Mouse (Mus musculus): Measurements from ENCODE around the gene Tjp1. TPM values are rescaled to one million over a fixed set of nuclear protein-coding genes. Genes with fewer than 3 reads are reported as not detected.

Tjp1 gene
- polyA plus RNA-seq, 1 experiment from 2014 or later: 29.7 TPM

DNA sequence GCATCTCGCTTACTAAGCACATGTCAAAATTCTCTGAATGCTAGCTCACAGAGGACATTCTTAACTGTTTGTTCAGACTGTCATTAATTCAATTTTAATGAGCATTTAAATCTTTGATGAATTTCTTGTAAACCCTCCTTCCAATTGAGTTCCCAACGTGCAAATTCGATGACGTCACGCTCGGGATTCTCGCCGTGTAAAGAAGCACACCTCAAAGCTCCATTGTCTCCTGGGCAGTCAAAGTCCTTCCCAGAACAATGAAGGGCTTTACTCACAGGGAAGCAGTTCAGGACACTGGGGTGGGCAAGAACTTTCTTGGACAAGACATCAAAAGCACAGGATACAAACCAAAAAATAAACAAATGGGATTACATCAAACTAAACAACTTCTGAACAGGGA is 10.7 kb downstream of the Tjp1 start:
- Histone ChIP-seq H3K9ac (replicated peaks) (no peak overlapping the region), H3K4me1 (peaks cover 26% of the 10 kb centered on the region), H3K4me3 (replicated peaks) (no peak overlapping the region), H3K4me2 (no peak overlapping the region), H3K27ac (replicated peaks) (no peak overlapping the region), H3K9me3 (replicated peaks) (no peaks in the 10 kb centered on the region), H3K36me3 (0 out of 2 replicates have a peak, but pooled peaks cover 3% of the 10 kb centered on the region), H3K27me3 (replicated peaks) (no peaks in the 10 kb centered on the region)
- no peak for ATAC-seq (ENCODE audit: low FRiP score)
- WGBS: 41% methylated on average over 8 of the region's 8 CpGs

DNA sequence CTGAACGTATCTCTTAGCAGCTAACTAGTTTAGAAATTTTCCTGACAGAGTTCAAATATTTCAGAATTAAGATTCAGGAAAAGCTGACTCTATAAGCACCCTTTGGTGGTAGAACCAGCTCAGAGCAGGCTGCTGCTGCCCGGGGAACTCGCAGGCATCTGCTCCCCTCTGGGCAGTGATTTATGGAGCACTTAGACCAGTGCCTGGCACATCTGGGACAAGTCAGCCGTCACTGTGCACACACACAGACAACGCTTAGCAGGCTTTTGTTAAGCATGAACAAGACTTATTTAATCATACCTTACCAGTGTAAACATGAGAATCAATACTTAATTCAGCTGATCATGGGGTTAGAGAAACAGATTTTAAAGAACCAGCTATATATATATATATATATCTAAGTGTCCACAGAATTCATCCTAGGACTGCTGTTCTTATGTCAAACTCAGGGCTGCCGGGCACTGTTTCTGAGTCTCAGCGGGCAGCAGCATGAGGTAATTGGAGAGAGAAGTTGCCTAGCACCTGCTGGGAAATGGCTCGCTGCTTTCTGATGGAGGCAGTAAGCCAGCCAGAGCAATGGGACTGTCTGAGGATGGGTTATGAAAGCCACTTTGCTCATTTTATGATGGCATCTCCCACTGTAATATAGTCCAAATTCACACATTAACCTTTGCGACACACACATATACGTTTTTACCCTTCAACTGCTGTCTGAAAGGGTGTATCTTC is 14.0 kb downstream of the Tjp1 start:
- H3K4me1 ChIP-seq: peaks cover 26% of the 10 kb centered on the region
- H3K27ac ChIP-seq (replicated peaks): 0 out of 2 replicates have a peak overlapping the region, but pooled peaks have one; percentile 1
- no peak overlapping the region for H3K9ac ChIP-seq (replicated peaks)
- whole genome bisulfite sequencing: 15% methylated on average over 10 of the region's 10 CpGs
- 0 out of 2 replicates have a peak overlapping the region, but pooled peaks have one; percentile 1 for H3K4me2 ChIP-seq
- H3K27me3 ChIP-seq (replicated peaks): no peaks in the 10 kb centered on the region
- no peak overlapping the region for H3K4me3 ChIP-seq (replicated peaks)
- H3K36me3 ChIP-seq: 0 out of 2 replicates have a peak, but pooled peaks cover 3% of the 10 kb centered on the region
- no peaks in the 10 kb centered on the region for H3K9me3 ChIP-seq (replicated peaks)
- peak; percentile 59; the same call in 1 of the 2 replicates for ATAC-seq (ENCODE audit: low FRiP score)

DNA sequence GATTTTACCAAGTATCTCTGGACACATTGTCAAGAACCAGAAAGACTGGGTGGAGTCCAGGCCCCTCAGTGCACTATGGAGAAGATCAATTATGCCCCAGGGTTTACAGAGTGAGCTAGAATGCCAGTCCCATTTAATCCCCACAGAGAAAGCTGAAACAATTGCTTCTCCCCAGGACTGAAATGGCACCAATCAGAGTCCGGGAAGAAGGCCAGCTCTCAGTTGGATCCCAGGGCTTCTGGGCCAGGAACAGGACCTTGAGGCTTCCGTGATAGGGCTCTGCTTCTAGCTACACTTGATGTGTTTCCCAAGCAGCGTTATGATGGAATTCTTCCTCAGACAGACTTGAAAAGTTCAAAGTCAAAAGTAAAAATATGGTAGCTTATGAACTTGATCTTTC is 18.2 kb downstream of the Tjp1 start:
- H3K4me3 ChIP-seq (replicated peaks): no peak overlapping the region
- 0 out of 2 replicates have a peak, but pooled peaks cover 3% of the 10 kb centered on the region for H3K36me3 ChIP-seq
- H3K9me3 ChIP-seq (replicated peaks): no peaks in the 10 kb centered on the region
- no peak overlapping the region for H3K4me2 ChIP-seq
- H3K27ac ChIP-seq (replicated peaks): no peak overlapping the region
- ATAC-seq (ENCODE audit: low FRiP score): no peak
- WGBS: 37% methylated on average over 3 of the region's 3 CpGs
- H3K9ac ChIP-seq (replicated peaks): no peak overlapping the region
- peaks cover 22% of the 10 kb centered on the region for H3K4me1 ChIP-seq
- H3K27me3 ChIP-seq (replicated peaks): no peaks in the 10 kb centered on the region

DNA sequence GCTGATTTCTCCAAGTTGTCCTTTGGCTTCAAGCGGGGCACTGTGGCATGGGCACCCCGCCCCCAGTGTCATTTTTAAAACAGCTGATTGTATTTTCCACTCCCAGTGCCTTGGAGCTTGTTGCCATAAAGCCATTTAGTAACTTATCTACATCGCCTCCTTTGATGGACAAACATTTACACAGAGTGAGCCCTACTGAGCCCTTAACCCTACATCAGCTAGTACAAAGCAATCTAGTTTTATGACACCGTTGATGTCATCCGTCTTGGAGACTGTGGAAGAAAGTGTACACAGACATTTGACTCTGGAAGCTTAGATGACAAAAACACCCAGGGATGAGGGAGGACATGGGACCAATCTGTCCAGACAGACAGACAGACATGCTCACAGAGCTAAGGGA is 20.2 kb downstream of the Tjp1 start:
- Histone ChIP-seq H3K36me3 (no peaks in the 10 kb centered on the region), H3K27ac (replicated peaks) (no peak overlapping the region), H3K9me3 (replicated peaks) (no peaks in the 10 kb centered on the region), H3K4me1 (peaks cover 4% of the 10 kb centered on the region; the same call in 1 of the 2 replicates), H3K9ac (replicated peaks) (no peak overlapping the region), H3K4me2 (no peak overlapping the region), H3K27me3 (replicated peaks) (no peaks in the 10 kb centered on the region), H3K4me3 (replicated peaks) (no peak overlapping the region)
- WGBS: 71% methylated on average over 5 of the region's 5 CpGs
- no peak for ATAC-seq (ENCODE audit: low FRiP score)

DNA sequence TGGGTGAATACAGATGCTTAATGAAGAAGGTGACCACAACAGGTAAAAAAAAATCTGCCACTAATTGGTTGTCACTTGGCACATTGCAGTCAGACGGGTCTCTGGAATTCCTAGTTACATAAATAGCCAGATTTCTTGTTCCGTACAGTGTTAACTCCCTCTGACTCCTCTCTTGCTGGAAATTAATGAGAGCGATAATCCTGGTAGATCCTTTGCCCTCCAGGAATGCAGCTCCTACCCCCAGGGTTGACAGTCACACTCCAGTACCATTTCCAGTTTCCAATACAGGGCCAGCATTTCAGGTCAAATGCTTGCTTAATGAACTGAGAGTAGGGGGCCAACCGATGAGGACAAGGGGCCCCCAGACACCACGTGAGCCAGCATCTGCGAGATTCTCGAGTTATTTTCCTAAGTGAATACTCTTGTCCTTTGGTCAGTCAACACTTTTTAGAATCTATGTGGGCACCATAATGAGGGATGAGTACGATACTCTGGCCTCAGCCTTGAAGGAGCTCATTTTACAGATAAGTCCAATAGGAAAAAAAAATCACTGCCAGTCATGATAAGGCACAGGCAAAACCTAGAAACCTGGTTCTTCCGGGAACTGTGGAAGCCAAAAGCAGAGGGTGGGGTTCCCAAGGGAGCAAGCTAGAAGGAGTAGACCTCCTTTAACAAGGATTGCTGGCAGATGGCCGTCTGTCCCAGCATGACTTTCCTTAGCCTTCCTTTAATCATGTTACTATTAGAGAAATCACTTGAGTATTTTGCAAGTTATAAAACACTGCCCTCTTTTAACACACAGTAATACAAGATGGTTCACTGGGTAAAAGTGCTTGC is 24.9 kb downstream of the Tjp1 start:
- H3K27me3 ChIP-seq (replicated peaks): no peaks in the 10 kb centered on the region
- no peak overlapping the region for H3K4me3 ChIP-seq (replicated peaks)
- H3K36me3 ChIP-seq: no peaks in the 10 kb centered on the region
- no peak overlapping the region for H3K9ac ChIP-seq (replicated peaks)
- 73% methylated on average over 10 of the region's 10 CpGs for WGBS
- no peak overlapping the region for H3K27ac ChIP-seq (replicated peaks)
- no peak overlapping the region for H3K4me2 ChIP-seq
- H3K9me3 ChIP-seq (replicated peaks): no peaks in the 10 kb centered on the region
- no peak for ATAC-seq (ENCODE audit: low FRiP score)
- H3K4me1 ChIP-seq: no peaks in the 10 kb centered on the region; the same call in 1 of the 2 replicates

DNA sequence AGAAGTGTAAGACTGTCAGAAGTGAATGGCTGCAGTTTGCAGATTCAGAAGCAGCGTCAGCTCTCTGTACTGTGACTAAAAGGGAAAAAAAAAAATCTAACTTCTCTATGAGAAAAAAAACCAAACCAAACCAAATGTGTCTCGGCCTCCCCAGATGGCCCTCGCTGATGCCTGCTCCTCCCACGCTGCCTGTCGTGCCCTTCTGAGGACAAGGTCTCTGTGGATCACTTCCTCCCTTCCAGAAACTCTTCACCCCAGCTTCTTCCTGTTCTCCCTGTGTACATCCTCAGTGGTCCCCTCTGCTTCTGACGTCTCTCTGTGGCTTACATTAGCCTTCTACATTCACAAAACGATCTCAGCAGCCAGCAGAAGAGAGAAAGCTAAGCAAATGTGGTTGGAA is 26.8 kb downstream of the Tjp1 start:
- H3K27me3 ChIP-seq (replicated peaks): no peaks in the 10 kb centered on the region
- H3K4me1 ChIP-seq: no peaks in the 10 kb centered on the region; the same call in 1 of the 2 replicates
- no peak for ATAC-seq (ENCODE audit: low FRiP score)
- H3K36me3 ChIP-seq: no peaks in the 10 kb centered on the region
- no peak overlapping the region for H3K4me3 ChIP-seq (replicated peaks)
- no peak overlapping the region for H3K9ac ChIP-seq (replicated peaks)
- 65% methylated on average over 7 of the region's 7 CpGs for WGBS
- H3K27ac ChIP-seq (replicated peaks): no peak overlapping the region
- no peaks in the 10 kb centered on the region for H3K9me3 ChIP-seq (replicated peaks)
- no peak overlapping the region for H3K4me2 ChIP-seq

DNA sequence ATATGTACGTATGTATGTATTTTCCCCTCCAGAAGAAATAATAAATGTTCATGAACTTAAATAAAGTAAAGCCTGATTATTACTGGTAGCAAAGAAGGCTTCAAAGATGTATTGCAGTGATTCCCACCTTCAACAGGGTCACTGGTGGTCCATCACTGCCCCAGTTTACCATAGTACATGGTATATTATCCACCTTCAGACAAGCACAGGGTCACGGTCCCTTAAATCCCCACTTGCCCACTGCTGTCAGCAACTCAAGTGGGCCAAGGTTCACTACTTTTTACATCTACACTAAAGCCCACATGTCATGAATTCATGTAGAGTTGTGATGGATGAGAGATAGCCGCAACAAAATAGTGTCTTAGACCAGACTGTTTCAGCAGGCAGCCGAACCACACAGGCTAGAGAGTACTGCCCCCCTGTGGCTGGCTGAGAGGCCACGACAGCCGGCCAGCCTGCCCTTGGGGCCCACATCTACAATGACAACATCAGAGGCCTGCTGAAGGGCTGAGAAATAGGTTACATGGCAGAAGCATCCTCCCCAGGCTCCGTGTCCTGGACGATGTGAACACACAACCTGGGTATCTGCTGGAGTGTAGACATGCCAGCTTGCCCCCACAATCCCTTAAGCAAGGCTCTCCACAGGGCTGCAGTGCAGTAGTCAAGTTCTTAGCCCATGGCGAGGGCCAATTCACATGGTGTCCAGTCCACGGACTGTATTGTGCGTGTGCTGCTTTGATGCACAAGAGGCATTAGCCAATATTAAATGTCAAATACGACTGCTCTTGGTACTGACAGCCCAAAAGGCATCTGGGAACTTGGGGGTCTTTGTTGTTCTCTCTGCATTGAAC is 29.6 kb downstream of the Tjp1 start:
- no peak overlapping the region for H3K4me2 ChIP-seq
- no peaks in the 10 kb centered on the region for H3K27me3 ChIP-seq (replicated peaks)
- no peak overlapping the region for H3K4me3 ChIP-seq (replicated peaks)
- H3K27ac ChIP-seq (replicated peaks): no peak overlapping the region
- no peaks in the 10 kb centered on the region for H3K9me3 ChIP-seq (replicated peaks)
- H3K36me3 ChIP-seq: no peaks in the 10 kb centered on the region
- no peaks in the 10 kb centered on the region; the same call in 1 of the 2 replicates for H3K4me1 ChIP-seq
- WGBS: 53% methylated on average over 12 of the region's 12 CpGs
- peak; percentile 41; the same call in 1 of the 2 replicates for ATAC-seq (ENCODE audit: low FRiP score)
- no peak overlapping the region for H3K9ac ChIP-seq (replicated peaks)

DNA sequence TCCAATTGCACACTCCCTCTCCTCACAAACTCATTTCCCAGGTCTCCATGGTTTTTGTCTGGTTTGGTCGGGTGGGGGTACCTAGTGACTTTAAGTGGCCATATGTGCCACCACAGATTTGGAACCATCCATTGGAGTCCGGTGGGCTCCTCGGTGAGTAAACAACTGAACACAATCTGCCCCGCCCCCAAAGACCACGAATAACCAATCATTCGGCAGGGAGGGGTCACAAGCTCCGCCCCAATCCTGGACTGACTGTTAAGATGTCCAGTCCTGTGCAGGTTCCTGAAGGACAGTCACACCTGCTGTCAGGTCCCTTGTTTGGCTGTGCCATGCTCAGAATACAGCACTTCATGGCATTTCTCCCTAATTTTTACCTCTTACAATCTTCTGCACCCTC is 37.1 kb downstream of the Tjp1 start:
- Histone ChIP-seq H3K27ac (replicated peaks) (no peak overlapping the region), H3K27me3 (replicated peaks) (no peaks in the 10 kb centered on the region), H3K9ac (replicated peaks) (no peak overlapping the region), H3K4me2 (no peak overlapping the region), H3K9me3 (replicated peaks) (no peaks in the 10 kb centered on the region), H3K36me3 (no peaks in the 10 kb centered on the region), H3K4me1 (0 out of 2 replicates have a peak, but pooled peaks cover 5% of the 10 kb centered on the region), H3K4me3 (replicated peaks) (no peak overlapping the region)
- 79% methylated on average over 7 of the region's 7 CpGs for WGBS
- no peak for ATAC-seq (ENCODE audit: low FRiP score)

DNA sequence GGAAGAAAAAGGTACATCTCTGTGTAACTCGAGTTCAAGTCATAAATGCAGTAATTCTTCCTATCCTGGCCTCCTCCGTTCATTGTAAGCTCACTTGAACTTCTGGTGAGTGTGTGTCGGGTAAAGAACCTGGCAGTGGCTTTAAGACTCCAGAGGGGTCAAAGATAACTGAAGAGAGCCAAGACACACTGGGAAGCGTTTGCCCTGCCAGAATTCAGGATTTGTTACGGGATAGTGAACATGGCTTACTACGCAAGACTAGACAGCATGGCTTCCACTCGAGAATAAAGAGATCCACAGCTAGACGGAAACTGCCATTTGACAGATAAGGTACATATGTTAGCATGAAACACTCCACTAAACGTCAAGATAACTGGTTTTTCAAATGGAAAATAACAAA is 37.8 kb downstream of the Tjp1 start:
- H3K9me3 ChIP-seq (replicated peaks): no peaks in the 10 kb centered on the region
- no peak overlapping the region for H3K4me2 ChIP-seq
- H3K4me3 ChIP-seq (replicated peaks): no peak overlapping the region
- H3K36me3 ChIP-seq: no peaks in the 10 kb centered on the region
- 74% methylated on average over 9 of the region's 9 CpGs for WGBS
- H3K9ac ChIP-seq (replicated peaks): no peak overlapping the region
- no peaks in the 10 kb centered on the region for H3K27me3 ChIP-seq (replicated peaks)
- no peak overlapping the region for H3K27ac ChIP-seq (replicated peaks)
- H3K4me1 ChIP-seq: 0 out of 2 replicates have a peak, but pooled peaks cover 5% of the 10 kb centered on the region
- ATAC-seq (ENCODE audit: low FRiP score): no peak

DNA sequence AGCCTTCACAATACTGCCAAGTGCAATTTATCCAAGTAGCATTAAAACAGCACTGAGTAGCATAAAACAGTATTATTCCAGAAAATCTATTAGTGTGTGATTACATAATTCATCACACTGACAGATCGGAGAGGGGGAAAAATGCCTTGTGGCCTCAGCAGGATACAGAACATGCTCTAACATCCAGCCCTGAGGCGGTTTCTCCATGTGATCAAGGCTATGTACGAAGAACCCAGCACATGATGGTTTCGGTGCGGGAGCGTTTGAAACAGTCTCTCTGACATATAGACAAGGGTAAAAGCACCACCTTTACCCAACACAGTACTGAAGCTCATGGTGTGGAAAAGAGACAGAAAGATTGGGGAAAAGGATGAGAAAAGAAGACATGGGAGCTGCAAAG is 38.4 kb downstream of the Tjp1 start:
- 78% methylated on average over 6 of the region's 6 CpGs for WGBS
- no peak for ATAC-seq (ENCODE audit: low FRiP score)

DNA sequence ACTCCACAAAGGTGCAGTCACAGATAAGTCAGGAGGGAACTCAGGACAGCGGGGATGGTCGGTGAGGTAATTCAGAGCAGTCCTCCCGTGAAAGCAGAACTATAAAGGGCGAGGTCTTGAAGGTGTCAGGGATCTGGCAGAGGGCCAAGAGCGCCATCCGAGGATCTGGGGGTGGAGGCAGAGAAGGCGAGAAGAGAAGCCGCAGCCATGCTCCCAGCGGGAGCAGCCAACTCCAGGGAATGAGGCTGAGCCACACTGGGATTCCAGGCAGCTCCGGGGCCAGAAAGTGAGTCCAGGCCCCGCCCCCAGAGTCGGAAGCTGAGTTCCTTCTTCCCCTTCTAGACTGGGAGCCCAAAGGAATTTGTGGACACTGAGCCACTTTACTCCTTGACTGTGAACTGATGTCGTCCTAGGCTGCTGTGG is 41.3 kb downstream of the Tjp1 start:
- Histone ChIP-seq H3K27me3 (replicated peaks) (no peaks in the 10 kb centered on the region), H3K27ac (replicated peaks) (no peak overlapping the region), H3K4me1 (0 out of 2 replicates have a peak, but pooled peaks cover 5% of the 10 kb centered on the region), H3K9me3 (replicated peaks) (no peaks in the 10 kb centered on the region), H3K9ac (replicated peaks) (no peak overlapping the region), H3K36me3 (no peaks in the 10 kb centered on the region), H3K4me3 (replicated peaks) (no peak overlapping the region), H3K4me2 (peak overlapping the region; percentile 33)
- no peak for ATAC-seq (ENCODE audit: low FRiP score)
- WGBS: 8% methylated on average over 13 of the region's 13 CpGs

More for the DNA sequence above, 38.4 kb downstream of the Tjp1 start:
- H3K27me3 ChIP-seq (replicated peaks): no peaks in the 10 kb centered on the region
- no peaks in the 10 kb centered on the region for H3K9me3 ChIP-seq (replicated peaks)
- H3K36me3 ChIP-seq: no peaks in the 10 kb centered on the region
- H3K9ac ChIP-seq (replicated peaks): no peak overlapping the region
- no peak overlapping the region for H3K4me2 ChIP-seq
- H3K4me3 ChIP-seq (replicated peaks): no peak overlapping the region
- no peak overlapping the region for H3K27ac ChIP-seq (replicated peaks)
- H3K4me1 ChIP-seq: 0 out of 2 replicates have a peak, but pooled peaks cover 5% of the 10 kb centered on the region

Data from neural tube, embryonic 15.5 days (tissue).